Mouse (Mus musculus) testis, adult 2 months (tissue): ENCODE data around the gene Gpr87.

ENCODE experiments used
- CTCF ChIP-seq: fragments of 200-500 bp; IDR thresholded peaks from 2 replicates; pipeline ENCODE4 v1.5.1; 2012; ENCODE audit warnings: low read depth, mild to moderate bottlenecking, inconsistent platforms, low read length, moderate library complexity; ENCODE audit not compliant: control insufficient read depth, insufficient read depth, insufficient replicate concordance
- POLR2A ChIP-seq: fragments of 200-500 bp; IDR thresholded peaks from 2 replicates; pipeline ENCODE4 v1.6.1; 2012; ENCODE audit warnings: low read depth, mild to moderate bottlenecking, inconsistent platforms, low read length, moderate library complexity; ENCODE audit not compliant: control insufficient read depth

GRCm38 (mm10) chr3:59211784-59212183 lies 16.9 kb upstream of the Gpr87 start:
- no peak for TF ChIP-seq POLR2A
- no peak for TF ChIP-seq CTCF
